Mouse (Mus musculus) small intestine, adult 2 months (tissue): ENCODE measurements around the gene Tmem59.

ENCODE experiments used
- CTCF ChIP-seq: fragments of 200-500 bp; IDR thresholded peaks from 2 replicates; pipeline ENCODE4 v1.5.1; 2012; ENCODE audit warnings: low read depth, mild to moderate bottlenecking, control low read depth, inconsistent platforms, low read length, moderate library complexity, mixed read lengths; ENCODE audit not compliant: insufficient replicate concordance, insufficient read length; ENCODE audit errors: extremely low read depth
- POLR2A ChIP-seq: fragments of 200-500 bp; IDR thresholded peaks from 2 replicates; pipeline ENCODE4 v1.6.1; 2012; ENCODE audit warnings: low read depth, mild to moderate bottlenecking, control low read depth, inconsistent platforms, low read length, moderate library complexity

DNA sequence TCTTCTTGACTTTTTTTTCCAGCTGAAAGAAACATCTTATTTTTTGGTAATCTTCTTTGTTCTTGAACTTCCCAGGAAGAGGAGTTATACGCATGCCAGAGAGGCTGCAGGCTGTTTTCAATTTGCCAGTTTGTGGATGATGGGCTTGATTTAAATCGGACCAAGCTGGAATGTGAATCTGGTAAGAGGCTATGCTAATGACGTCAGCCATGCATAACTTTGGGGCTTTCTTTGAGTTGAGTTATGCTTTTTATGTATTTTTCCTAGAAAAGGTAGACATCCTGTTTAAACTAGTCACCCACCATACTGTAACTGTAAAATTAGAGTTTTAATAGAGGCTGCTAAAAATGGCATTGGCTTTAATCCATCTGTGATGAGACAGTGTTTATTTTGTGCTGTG lies 7.5 kb downstream of the Tmem59 start:
- no peak for TF ChIP-seq CTCF
- no peak for TF ChIP-seq POLR2A
